Mouse (Mus musculus): Measurements from ENCODE around the gene Atg2a. TPM values are rescaled to one million over a fixed set of nuclear protein-coding genes. Genes with fewer than 3 reads are reported as not detected.

The Atg2a gene
- polyA plus RNA-seq (2021) = 32.5 TPM

DNA sequence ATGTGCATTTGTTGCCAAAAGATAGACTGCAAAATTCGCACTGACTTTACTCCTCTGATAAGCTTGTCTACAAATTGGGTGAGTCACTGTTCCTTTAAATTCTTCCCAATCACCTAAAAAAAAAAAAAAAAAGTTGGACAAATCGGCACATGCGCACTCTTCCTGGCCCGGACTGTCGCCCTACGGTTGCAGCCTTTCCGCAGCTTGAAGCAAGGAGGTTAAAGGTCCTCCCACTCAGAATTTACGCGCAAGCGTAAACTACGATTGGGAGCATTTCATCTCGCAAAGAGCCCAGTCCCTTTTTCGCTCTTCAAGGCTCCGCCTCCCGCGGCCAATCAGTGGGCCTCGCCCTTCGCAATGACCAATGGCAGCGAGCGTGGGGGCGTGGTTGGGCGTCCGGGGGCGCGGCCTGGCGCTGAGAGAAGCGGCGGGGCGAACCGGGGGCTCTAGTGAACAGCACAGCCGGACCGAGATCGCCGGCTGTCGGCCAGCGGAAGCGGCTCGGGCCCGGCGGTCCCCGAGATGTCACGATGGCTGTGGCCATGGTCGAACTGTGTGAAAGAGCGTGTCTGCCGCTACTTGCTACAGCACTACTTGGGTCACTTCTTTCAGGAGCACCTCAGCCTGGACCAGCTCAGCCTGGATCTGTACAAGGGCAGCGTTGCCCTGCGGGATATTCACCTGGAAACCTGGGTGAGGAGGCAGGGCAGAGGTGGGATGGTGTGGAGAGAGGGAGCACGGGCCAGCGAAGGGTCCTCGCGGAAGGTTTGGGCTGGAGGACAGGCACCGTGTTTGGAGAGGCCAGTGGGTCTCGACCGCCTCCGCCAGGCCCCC lies at the start of gene Atg2a:
Atg2a (plus strand) TSS at position 395 of the 834 bp plus-strand sequence.
- H3K27me3 ChIP-seq = no peaks in the 10 kb centered on the region
- CTCF ChIA-PET = interaction anchor here (0.8 to 2.2 kb wide), 7 partner anchors 10 to 100 kb away, joined by 3 to 6 read pairs (median 3); partner anchors contain the start of gene Arl2
- no peak for TF ChIP-seq CTCF (IDR thresholded peaks at IDR 0.05)
- DNase-seq (ENCODE audit: low read depth, low spot score) (peak; percentile 98), ATAC-seq (peak; percentile 85)
- POLR2A ChIA-PET = interaction anchor here (0.6 to 1.5 kb wide), 7 partner anchors 9 to 45 kb away, joined by 3 to 7 read pairs (median 4); no protein-coding TSS in a partner anchor
- in situ Hi-C loops (cut with MboI; ENCODE audit: low pct_unique_long_range_greater_than_20kb) = no loop called here

DNA sequence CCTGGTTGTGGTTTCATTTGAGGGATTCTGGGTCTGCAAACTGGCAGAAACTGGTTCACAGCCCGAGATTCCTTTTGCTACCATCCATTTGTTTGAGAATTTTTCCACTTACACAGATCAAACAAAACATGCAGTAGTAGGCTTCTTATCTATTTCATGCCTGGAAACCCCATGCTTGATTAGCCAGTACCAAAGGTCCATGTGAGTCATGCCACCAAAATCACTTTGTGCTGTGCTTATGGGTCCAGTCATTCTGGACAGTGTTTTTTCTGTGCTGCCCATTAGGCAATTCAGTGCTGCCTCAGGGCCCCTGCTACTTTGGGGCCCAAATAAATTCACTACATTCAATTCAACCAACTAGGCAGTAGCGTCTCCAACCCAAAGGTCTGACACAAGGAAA lies 37.2 kb upstream of the Atg2a start:
- in situ Hi-C loops (cut with MboI; ENCODE audit: low pct_unique_long_range_greater_than_20kb) = no loop called here
- ChIA-PET POLR2A (no interaction called here), CTCF (interaction anchor here (1.2 kb wide), 1 partner anchor 16 kb away, joined by 3 read pairs; no protein-coding TSS in a partner anchor)
- peaks cover 13% of the 10 kb centered on the region for H3K27me3 ChIP-seq
- DNase-seq (ENCODE audit: low read depth, low spot score) = no peak
- no peak for ATAC-seq
- TF ChIP-seq CTCF (IDR thresholded peaks at IDR 0.05) = no peak

DNA sequence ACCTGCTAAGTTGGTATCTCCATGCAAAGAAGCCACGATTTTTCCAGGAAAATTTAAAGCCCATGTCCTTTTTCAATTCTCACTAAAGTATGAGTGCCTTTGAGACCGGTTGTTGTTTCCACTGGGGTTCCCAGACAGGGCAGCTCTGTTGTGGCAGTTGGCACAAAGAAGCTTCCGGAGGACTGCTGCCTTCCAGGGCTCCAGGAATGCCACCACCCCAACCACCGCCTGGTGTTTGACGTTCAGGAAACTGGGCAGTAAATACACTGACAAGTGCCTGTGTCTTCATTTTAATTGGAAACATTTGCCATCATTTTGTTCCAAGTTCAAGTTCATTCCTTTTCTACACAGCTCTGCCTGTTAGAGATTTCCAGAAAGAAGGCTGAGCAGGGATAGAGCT lies 34.8 kb upstream of the Atg2a start:
- ChIA-PET POLR2A (no interaction called here), CTCF (no interaction called here)
- DNase-seq (ENCODE audit: low read depth, low spot score) = no peak
- no peak for ATAC-seq
- no peak for TF ChIP-seq CTCF (IDR thresholded peaks at IDR 0.05)
- in situ Hi-C loops (cut with MboI; ENCODE audit: low pct_unique_long_range_greater_than_20kb) = no loop called here
- peaks cover 3% of the 10 kb centered on the region for H3K27me3 ChIP-seq

DNA sequence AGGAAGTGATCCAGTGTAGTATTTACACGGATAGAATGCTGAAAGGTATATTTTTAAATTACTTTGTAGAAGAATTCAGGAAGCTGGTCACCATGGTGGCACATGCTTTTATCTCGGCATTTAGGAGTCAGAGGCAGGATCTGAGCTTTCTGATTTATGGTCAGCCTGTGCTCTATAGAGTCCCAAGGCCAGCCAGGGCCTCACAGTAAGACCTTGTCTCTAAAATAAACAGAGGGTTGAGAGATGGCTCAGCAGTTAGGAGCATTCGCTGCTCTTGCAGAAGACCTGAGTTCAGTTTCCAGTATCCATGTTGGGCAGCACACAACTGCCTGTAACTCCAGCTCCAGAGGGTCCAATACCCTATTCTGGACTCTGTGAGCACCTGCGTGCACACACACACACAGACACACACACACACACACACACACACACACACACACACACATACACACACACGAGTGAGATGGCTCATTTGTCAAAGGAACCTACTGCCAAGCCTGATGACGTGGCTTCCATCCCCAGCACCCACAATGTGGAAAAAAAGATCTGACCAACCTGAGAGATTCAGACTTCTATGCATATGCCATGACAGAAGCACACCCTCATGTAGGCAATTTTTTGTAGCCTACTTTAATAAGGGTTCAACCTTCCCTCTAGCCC lies 25.3 kb upstream of the Atg2a start:
- ChIA-PET CTCF (interaction anchor here (1.2 to 1.9 kb wide), 2 partner anchors 8 to 12 kb away, joined by 3 to 7 read pairs; no protein-coding TSS in a partner anchor), POLR2A (interaction anchor here (0.6 kb wide), 1 partner anchor 67 kb away, joined by 3 read pairs; no protein-coding TSS in a partner anchor)

DNA sequence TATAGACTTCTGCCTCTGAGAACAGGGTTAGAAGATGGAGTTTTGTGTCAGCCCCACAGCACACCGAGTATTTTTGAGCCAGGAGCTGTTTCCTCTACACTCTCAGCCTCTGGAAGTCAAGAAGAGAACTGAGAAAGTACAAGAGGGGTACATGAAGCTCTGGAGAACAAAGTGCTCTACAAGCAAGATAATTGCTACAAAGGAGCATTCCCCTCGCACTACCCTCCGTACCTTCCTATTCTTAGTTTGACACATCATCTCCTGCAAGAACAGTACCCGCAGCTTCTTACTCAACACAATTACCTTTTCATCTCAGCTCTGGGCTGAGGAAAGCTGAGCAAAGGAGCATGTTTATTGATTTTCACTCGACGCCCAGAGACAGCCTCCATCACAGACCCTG lies 22.9 kb upstream of the Atg2a start:
- POLR2A ChIA-PET = interaction anchor here (1.0 kb wide), 1 partner anchor 10 kb away, joined by 4 read pairs; no protein-coding TSS in a partner anchor
- DNase-seq (ENCODE audit: low read depth, low spot score) = no peak
- CTCF ChIA-PET = interaction anchor here (1.4 kb wide), 1 partner anchor 10 kb away, joined by 3 read pairs; no protein-coding TSS in a partner anchor
- H3K27me3 ChIP-seq = no peaks in the 10 kb centered on the region
- in situ Hi-C loops (cut with MboI; ENCODE audit: low pct_unique_long_range_greater_than_20kb) = no loop called here
- no peak for ATAC-seq
- TF ChIP-seq CTCF (IDR thresholded peaks at IDR 0.05) = no peak

More for the DNA sequence above, 25.3 kb upstream of the Atg2a start:
- ATAC-seq = no peak
- no peak for TF ChIP-seq CTCF (IDR thresholded peaks at IDR 0.05)
- in situ Hi-C loops (cut with MboI; ENCODE audit: low pct_unique_long_range_greater_than_20kb) = no loop called here
- H3K27me3 ChIP-seq = no peaks in the 10 kb centered on the region
- DNase-seq (ENCODE audit: low read depth, low spot score) = no peak

DNA sequence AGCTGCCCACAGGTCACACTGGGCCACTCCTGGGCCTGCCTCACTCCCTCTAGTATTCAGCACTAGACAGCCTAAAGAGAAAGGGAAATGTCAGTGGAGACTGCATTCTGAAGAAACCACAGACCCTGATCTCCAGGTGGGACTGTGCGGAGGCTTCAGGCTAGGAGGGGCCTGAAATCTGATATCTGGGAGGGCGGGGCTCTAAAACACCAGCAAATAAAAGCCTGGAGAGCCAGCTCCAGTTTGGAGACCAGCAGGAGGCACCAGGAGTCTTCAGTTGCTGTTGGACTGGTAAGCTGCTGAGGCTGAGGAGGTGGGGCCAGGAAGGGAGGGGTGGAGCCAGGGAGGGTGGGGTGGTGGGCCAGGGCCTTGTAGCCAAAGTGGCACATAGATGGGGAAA lies 15.3 kb upstream of the Atg2a start, which contains the start of gene Gpha2:
Gpha2 (plus strand) TSS at position 246 of the 400 bp plus-strand sequence.
- ChIA-PET CTCF (interaction anchor here (1.2 kb wide), 1 partner anchor 85 kb away, joined by 4 read pairs; the partner anchor contains the start of genes Arl2 and Batf2), POLR2A (interaction anchor here (0.6 kb wide), 1 partner anchor 84 kb away, joined by 3 read pairs; no protein-coding TSS in a partner anchor)
- ATAC-seq (no peak), DNase-seq (ENCODE audit: low read depth, low spot score) (no peak)
- no peak for TF ChIP-seq CTCF (IDR thresholded peaks at IDR 0.05)
- H3K27me3 ChIP-seq = no peaks in the 10 kb centered on the region
- in situ Hi-C loops (cut with MboI; ENCODE audit: low pct_unique_long_range_greater_than_20kb) = no loop called here

DNA sequence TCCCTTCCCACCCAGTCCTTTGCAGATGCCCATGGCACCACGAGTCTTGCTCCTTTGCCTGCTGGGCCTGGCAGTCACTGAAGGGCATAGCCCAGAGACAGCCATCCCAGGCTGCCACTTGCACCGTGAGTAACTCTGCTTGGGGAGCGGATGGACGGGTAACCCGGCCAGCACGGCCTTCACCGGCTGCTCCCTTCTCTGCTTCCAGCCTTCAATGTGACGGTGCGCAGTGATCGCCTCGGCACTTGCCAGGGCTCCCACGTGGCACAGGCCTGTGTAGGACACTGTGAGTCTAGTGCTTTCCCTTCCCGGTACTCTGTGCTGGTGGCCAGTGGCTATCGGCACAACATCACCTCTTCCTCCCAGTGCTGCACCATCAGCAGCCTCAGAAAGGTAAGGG lies 14.7 kb upstream of the Atg2a start:
- DNase-seq (ENCODE audit: low read depth, low spot score) (no peak), ATAC-seq (no peak)
- CTCF ChIA-PET = no interaction called here
- in situ Hi-C loops (cut with MboI; ENCODE audit: low pct_unique_long_range_greater_than_20kb) = no loop called here
- POLR2A ChIA-PET = no interaction called here
- TF ChIP-seq CTCF (IDR thresholded peaks at IDR 0.05) = no peak
- H3K27me3 ChIP-seq = no peaks in the 10 kb centered on the region

DNA sequence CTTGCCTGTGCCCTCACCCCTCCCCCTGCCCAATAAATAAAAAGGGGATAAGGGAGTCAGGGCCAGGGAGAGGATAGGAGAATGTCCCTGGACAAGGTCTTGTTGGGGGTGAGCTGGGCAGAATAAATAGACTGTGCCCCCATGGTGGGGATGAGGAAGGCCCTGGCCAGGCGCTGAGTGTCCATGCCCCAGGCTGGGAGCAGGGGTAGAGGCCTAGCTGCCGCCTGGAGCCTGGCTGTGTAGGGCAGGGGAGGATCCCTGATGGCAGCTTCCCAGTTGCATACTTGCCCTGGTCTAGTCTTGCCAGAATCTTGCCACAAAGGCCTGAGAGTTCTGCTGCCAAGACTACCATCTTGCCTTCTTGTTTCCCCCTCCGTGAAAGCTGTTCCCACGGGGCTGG lies 13.6 kb upstream of the Atg2a start:
- no peak for DNase-seq (ENCODE audit: low read depth, low spot score)
- ChIA-PET CTCF (interaction anchor here (1.0 to 1.9 kb wide), 2 partner anchors 9 to 11 kb away, joined by 3 to 7 read pairs; no protein-coding TSS in a partner anchor), POLR2A (interaction anchor here (0.7 to 1.8 kb wide), 4 partner anchors 9 to 161 kb away, joined by 3 to 4 read pairs (median 4); no protein-coding TSS in a partner anchor)
- ATAC-seq = no peak
- TF ChIP-seq CTCF (IDR thresholded peaks at IDR 0.05) = no peak
- no peaks in the 10 kb centered on the region for H3K27me3 ChIP-seq
- in situ Hi-C loops (cut with MboI; ENCODE audit: low pct_unique_long_range_greater_than_20kb) = no loop called here

DNA sequence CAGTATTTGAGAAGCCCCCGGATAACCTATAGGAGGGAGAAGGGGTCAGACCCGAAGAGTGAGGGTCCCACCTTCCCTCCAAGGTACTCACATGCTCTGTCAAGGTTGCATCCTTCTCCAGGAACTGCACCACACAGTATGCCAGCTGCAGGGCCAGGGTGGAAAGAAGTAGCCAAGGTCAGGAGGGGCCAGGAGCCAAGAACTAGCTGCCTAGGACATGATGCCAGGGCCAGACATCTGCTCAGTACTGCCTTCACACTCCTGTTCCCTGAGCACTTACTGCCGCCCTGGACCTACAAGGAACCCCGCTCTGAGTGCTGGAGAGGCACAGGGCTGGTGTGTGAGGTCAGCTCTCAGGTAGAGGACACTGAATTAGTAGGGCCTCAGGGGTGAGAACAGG lies 11.1 kb upstream of the Atg2a start:
- DNase-seq (ENCODE audit: low read depth, low spot score) (no peak), ATAC-seq (no peak)
- H3K27me3 ChIP-seq = no peaks in the 10 kb centered on the region
- no peak for TF ChIP-seq CTCF (IDR thresholded peaks at IDR 0.05)
- in situ Hi-C loops (cut with MboI; ENCODE audit: low pct_unique_long_range_greater_than_20kb) = loop anchor here (5.0 kb wide), 1 partner anchor 73 kb away; no protein-coding TSS in a partner anchor
- POLR2A ChIA-PET = interaction anchor here (0.6 to 1.2 kb wide), 2 partner anchors 89 to 110 kb away, joined by 3 to 4 read pairs; partner anchors contain the start of genes Arl2 and Map4k2
- CTCF ChIA-PET = interaction anchor here (1.3 to 1.5 kb wide), 3 partner anchors 11 to 128 kb away, joined by 3 to 4 read pairs (median 3); partner anchors contain the start of genes Arl2 and Atg2a

DNA sequence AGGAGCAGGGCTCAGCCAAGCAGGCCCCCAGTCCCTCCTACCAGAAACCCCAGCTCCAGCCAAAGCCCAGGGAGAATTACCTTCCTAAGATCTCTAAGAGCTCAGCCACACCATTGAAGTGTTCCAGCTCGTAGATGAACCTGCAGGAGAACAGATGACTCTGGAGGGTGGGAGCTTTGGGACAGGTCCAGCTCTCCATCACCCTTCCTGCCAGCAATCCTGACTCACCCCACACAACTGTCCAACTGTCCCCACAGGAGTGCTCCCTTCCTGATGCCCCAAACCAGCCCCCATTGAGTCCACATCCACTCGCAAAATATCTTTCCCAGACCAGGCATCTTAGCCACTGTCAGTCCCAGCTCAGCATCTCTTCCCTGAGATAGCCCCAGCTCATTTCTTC lies 10.4 kb upstream of the Atg2a start:
- DNase-seq (ENCODE audit: low read depth, low spot score) = no peak
- ATAC-seq = no peak
- CTCF ChIA-PET = interaction anchor here (1.3 to 1.5 kb wide), 2 partner anchors 10 to 90 kb away, joined by 3 read pairs; partner anchors contain the start of genes Arl2 and Atg2a
- POLR2A ChIA-PET = interaction anchor here (1.0 to 1.2 kb wide), 2 partner anchors 74 to 89 kb away, joined by 4 read pairs; partner anchors contain the start of gene Arl2
- no peak for TF ChIP-seq CTCF (IDR thresholded peaks at IDR 0.05)
- no peaks in the 10 kb centered on the region for H3K27me3 ChIP-seq
- in situ Hi-C loops (cut with MboI; ENCODE audit: low pct_unique_long_range_greater_than_20kb) = loop anchor here (5.0 kb wide), 1 partner anchor 74 kb away; no protein-coding TSS in a partner anchor
